15 mouse cellular contexts compared by ENCODE assay signal in the genomic region with DNA sequence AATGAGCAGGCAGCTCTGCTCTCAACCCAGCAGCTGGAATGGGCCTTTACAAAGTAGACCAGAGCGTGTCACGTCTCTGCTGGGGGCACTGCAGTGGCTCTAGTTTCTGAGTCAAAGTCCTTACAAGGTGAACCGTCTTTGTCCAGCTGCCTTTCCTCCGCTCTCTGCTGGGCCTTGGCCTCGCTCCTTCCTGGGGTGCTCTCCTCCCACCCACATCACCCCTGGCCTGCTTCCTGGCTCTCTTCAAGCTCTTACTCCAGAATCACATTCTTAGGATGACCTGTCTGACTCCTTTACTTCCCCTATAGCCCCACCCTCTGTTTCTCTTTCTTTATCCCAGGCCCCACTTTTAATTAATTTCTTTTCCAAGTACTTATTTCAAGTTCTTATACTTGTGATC. TPM values are rescaled to one million over a fixed set of nuclear protein-coding genes. Genes with fewer than 3 reads are reported as not detected.
"Had no signal": no experiment of that assay in that cellular context is flagged by ENCODE, and none has a peak within 500 bp of the region (broad histone marks: within the 10 kb centered on the region; RNA-seq: fewer than 3 reads in every experiment).

No protein-coding gene starts in this region.

- H3K9me3 ChIP-seq: liver, embryonic 13.5 days; midbrain, embryonic 15.5 days; neural tube, embryonic 12.5 days had no signal

- ATAC-seq: hindbrain, postnatal 0 days; liver, postnatal 0 days; midbrain, embryonic 15.5 days had no signal

- H3K4me2 ChIP-seq: limb, embryonic 12.5 days; liver, embryonic 13.5 days; midbrain, embryonic 11.5 days; midbrain, embryonic 15.5 days; neural tube, embryonic 12.5 days had no signal

- H3K4me3 ChIP-seq: limb, embryonic 12.5 days; liver, embryonic 13.5 days; midbrain, embryonic 15.5 days; neural tube, embryonic 12.5 days had no signal

- DNase-seq: layer of hippocampus, adult 9-11 months; layer of hippocampus, postnatal 36 days; liver; liver, embryonic 13.5 days; liver, postnatal 0 days; thymus, postnatal 4 days had no signal

- H3K36me3 ChIP-seq: limb, embryonic 12.5 days; liver, embryonic 13.5 days; midbrain, embryonic 15.5 days; neural tube, embryonic 12.5 days had no signal

- H3K27me3 ChIP-seq: limb, embryonic 12.5 days; liver, embryonic 13.5 days; midbrain, embryonic 15.5 days; neural tube, embryonic 12.5 days had no signal

- H3K9ac ChIP-seq: limb, embryonic 12.5 days; liver, embryonic 13.5 days; liver, postnatal 0 days; midbrain, embryonic 15.5 days; neural tube, embryonic 12.5 days had no signal

- H3K27ac ChIP-seq: hindbrain, postnatal 0 days; limb, embryonic 12.5 days; liver, embryonic 13.5 days; midbrain, embryonic 15.5 days; neural tube, embryonic 12.5 days; stomach, postnatal 0 days had no signal

RNA-seq across cellular contexts. Expression of a gene that starts 47.4 kb away (rescaled TPM):
- total RNA-seq: megakaryocyte progenitor cell, adult 5-6 weeks; monocyte, adult 5-6 weeks; neutrophil, adult 5-6 weeks had no signal
